Mouse (Mus musculus): Measurements from ENCODE around the gene Nrp1.

DNA sequence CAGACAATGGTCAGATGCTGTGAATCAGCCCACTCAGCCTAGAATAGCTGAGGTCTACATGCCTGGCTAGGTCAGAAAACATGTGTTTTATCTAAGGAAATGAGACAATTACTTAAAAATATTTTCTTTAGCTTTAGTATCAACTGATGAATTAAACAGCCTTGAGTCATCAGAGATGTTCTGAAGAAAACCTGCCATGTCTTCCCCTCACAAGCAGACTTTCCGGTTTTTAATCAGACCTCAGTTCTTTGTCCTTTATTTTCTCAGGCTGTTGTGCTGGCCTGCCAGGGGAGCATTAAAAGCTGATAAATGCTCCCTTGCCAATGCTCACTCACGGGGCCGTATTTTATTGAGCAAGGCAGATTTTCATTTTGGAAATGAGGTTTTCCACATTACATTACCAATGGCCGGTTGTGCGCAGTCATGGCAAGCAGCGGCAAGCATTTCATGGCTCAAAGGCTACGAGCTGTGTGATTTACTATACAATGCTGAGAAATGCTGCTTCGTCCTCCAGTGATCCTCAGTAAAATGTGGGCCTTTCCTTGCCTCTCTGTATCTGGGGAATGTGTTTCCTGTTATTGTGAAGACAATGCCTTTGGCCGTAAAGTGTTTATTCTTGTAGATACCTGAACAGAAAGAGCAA, 92.1 kb downstream of the Nrp1 start:
- TF ChIP-seq CTCF (IDR thresholded peaks at IDR 0.05; ENCODE audit: control insufficient read depth, insufficient read depth, low read length) (no peak), POLR2A (IDR thresholded peaks at IDR 0.05; ENCODE audit: borderline replicate concordance, control insufficient read depth, low read depth, low read length) (no peak)
